Mouse (Mus musculus): ENCODE measurements around the gene Lef1.

GRCm38 (mm10) chr3:131109686-131110070 is 593 bp upstream of the Lef1 start:
- TF ChIP-seq POLR2A (IDR thresholded peaks at IDR 0.05; ENCODE audit: borderline replicate concordance, low read depth, low read length) (no peak), CTCF (IDR thresholded peaks at IDR 0.05; ENCODE audit: low read depth, low read length) (no peak)

Data from bone marrow macrophage, adult 2 months (primary cell).